In the genomic region with DNA sequence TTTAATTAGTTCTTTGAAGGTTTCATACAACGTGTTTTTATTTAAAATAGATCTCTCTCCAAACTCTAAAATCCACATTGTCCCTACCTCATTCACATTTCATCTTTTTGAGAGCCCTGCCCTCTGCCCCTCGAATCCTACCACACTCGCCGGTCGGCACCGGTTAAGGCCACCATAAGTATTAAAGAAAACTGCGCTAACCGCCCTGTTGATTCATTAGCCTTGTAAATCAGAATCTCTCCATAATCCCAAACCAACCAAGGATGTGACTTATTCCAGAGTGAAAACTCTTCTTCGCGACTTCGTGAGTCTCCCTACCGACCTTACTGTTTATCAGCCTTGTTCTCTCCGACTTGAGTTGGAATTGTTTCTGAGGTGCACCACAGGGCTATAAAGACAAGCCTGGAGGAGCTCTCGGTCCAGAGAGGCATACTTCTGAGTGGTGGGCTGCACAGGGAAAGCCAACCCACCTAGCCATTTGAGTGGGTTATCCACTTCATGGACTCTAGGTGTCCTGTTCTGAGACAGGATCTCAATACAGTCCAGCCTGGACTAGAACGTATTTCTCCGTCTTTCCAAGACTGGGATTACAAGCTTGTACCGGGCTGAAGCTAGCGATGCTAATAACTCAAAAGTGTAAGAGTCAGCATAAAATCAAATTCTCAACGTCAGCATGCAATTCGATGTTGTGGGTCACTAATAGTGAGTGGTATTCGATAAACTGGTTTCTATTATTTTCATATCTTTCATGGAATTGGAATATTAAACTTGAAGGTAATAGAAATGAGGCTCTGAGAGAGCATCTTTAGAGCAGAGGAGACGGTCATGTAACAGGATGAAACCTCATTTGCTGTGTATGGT, we compare ENCODE assay signal across 8 mouse cellular contexts. TPM values are rescaled to one million over a fixed set of nuclear protein-coding genes. Genes with fewer than 3 reads are reported as not detected.
DNase-seq lines count a peak whose midpoint lies in the region; ATAC-seq and TF ChIP-seq lines count a peak whose summit lies in the region.

No protein-coding gene starts in this region.

- H3K4me1 ChIP-seq in kidney, embryonic 15.5 days: peaks cover 19% of the 10 kb centered on the region
- H3K4me1 ChIP-seq in ES-E14 (ENCODE audit: control insufficient read depth in 2 of 2, insufficient read depth in 2 of 2, low read length in 2 of 2, poor library complexity in 1 of 2): peaks cover 2% of the 10 kb centered on the region in 2 experiments; a peak in 1 of 4 replicates
- peaks cover 26% of the 10 kb centered on the region for H3K4me1 ChIP-seq in forebrain, embryonic 10.5 days
- peaks cover 9% of the 10 kb centered on the region; the same call in 1 of the 2 replicates for H3K4me1 ChIP-seq in intestine, embryonic 16.5 days (ENCODE audit: control insufficient read depth, insufficient read depth, low read length)

- H3K27ac ChIP-seq in kidney, embryonic 15.5 days: peak overlapping the region; percentile 59
- no peak overlapping the region; the same call in 1 of the 2 replicates for H3K27ac ChIP-seq in ES-E14 (ENCODE audit: insufficient read depth, low read depth, low read length, poor library complexity, severe bottlenecking)
- peak overlapping the region; percentile 95 for H3K27ac ChIP-seq in forebrain, embryonic 10.5 days
- no peak overlapping the region for H3K27ac ChIP-seq in intestine, embryonic 16.5 days (ENCODE audit: low read length)

- no peak for ATAC-seq in kidney, embryonic 15.5 days (replicated peaks; ENCODE audit: low FRiP score)
- ATAC-seq in intestine, embryonic 16.5 days: peak; percentile 39; the same call in 1 of the 2 replicates

- WGBS in kidney, embryonic 15.5 days: 27% methylated on average over 22 of the region's 22 CpGs
- 28% methylated on average over 22 of the region's 22 CpGs for WGBS in forebrain, embryonic 10.5 days
- WGBS in intestine, embryonic 16.5 days: 27% methylated on average over 22 of the region's 22 CpGs

- H3K36me3 ChIP-seq in kidney, embryonic 15.5 days: peaks cover 38% of the 10 kb centered on the region
- peaks cover 16% of the 10 kb centered on the region for H3K36me3 ChIP-seq in ES-E14 (ENCODE audit: control insufficient read depth, insufficient read depth, low read length, poor library complexity, severe bottlenecking)
- peaks cover 44% of the 10 kb centered on the region for H3K36me3 ChIP-seq in forebrain, embryonic 10.5 days (replicated peaks)
- 0 out of 2 replicates have a peak, but pooled peaks cover 6% of the 10 kb centered on the region for H3K36me3 ChIP-seq in intestine, embryonic 16.5 days (ENCODE audit: control insufficient read depth, insufficient read depth, low read length)

- H3K9ac ChIP-seq in kidney, embryonic 15.5 days: peak overlapping the region; percentile 91
- H3K9ac ChIP-seq in ES-E14 (ENCODE audit: insufficient read depth, low read depth, low read length, poor library complexity, severe bottlenecking): peak overlapping the region; percentile 83
- H3K9ac ChIP-seq in intestine, embryonic 16.5 days (ENCODE audit: low read depth, low read length): peak overlapping the region; percentile 68

- peak overlapping the region; percentile 82 for H3K4me2 ChIP-seq in kidney, embryonic 15.5 days
- peak overlapping the region; percentile 83 for H3K4me2 ChIP-seq in intestine, embryonic 16.5 days (ENCODE audit: low read depth, low read length)

- no peaks in the 10 kb centered on the region for H3K27me3 ChIP-seq in kidney, embryonic 15.5 days
- no peaks in the 10 kb centered on the region for H3K27me3 ChIP-seq in forebrain, embryonic 10.5 days (ENCODE audit: poor library complexity, severe bottlenecking)
- H3K27me3 ChIP-seq in intestine, embryonic 16.5 days (replicated peaks; ENCODE audit: control insufficient read depth, insufficient read depth, low read length): no peaks in the 10 kb centered on the region

- no peak for DNase-seq in kidney, adult 11 months
- DNase-seq in ES-E14 (ENCODE audit: low read depth, low spot score): no peak
- no peak for DNase-seq in forebrain, embryonic 10.5 days (ENCODE audit: extremely low spot score, low spot score)
- peak; percentile 22 for DNase-seq in naive thymus-derived CD4-positive, alpha-beta T cell, adult 2 months (ENCODE audit: low read depth)
- no peak for DNase-seq in left cerebral cortex, postnatal 25 days (ENCODE audit: low spot score in 2 of 2)
- DNase-seq in layer of hippocampus, adult 8-10 months (ENCODE audit: low spot score in 2 of 2): no peak

- H3K4me3 ChIP-seq in kidney, embryonic 15.5 days (replicated peaks): peak overlapping the region; percentile 92
- peak overlapping the region; percentile 78 to 91 for H3K4me3 ChIP-seq in ES-E14 (ENCODE audit: insufficient read depth in 1 of 2, low read depth in 1 of 2, low read length in 2 of 2, poor library complexity in 1 of 2, severe bottlenecking in 1 of 2)
- peak overlapping the region; percentile 100 for H3K4me3 ChIP-seq in forebrain, embryonic 10.5 days
- peak overlapping the region; percentile 95 for H3K4me3 ChIP-seq in intestine, embryonic 16.5 days (ENCODE audit: low read length)

- in situ Hi-C loops in ES-E14 (cut with MboI; ENCODE audit: low sequenced_read_pairs in 2 of 2, unreplicated experiment in 2 of 2): no loop called here

- intact Hi-C loops in left cerebral cortex, postnatal 25 days (cut with DNase I): loop anchor here (2.0 kb wide), 1 partner anchor 355 kb away; the partner anchor contains the start of genes Cox15 and Cutc

- no peaks in the 10 kb centered on the region for H3K9me3 ChIP-seq in kidney, embryonic 15.5 days (replicated peaks)
- no peaks in the 10 kb centered on the region for H3K9me3 ChIP-seq in ES-E14 (ENCODE audit: control insufficient read depth, insufficient read depth, low read depth, low read length)
- H3K9me3 ChIP-seq in forebrain, embryonic 10.5 days: no peaks in the 10 kb centered on the region
- no peaks in the 10 kb centered on the region for H3K9me3 ChIP-seq in intestine, embryonic 16.5 days (ENCODE audit: control insufficient read depth, low read length)

TF ChIP-seq in ES-E14, 5 proteins besides CTCF, POLR2A, EP300 and RAD21:
- peak; percentile 56; the same call in 1 of the 2 replicates for TF ChIP-seq MAFK (IDR thresholded peaks at IDR 0.05; ENCODE audit: insufficient read depth, low read depth, low read length)
- TF ChIP-seq ZNF384 (IDR thresholded peaks at IDR 0.05; ENCODE audit: low read depth, low read length): no peak

RNA-seq across cellular contexts. Expression of gene Chuk, which starts 0.6 kb away (rescaled TPM):
- polyA plus RNA-seq in kidney, embryonic 15.5 days (2015; fragmentation: Nextera tagmentation; extraction: Ambion mirVana): 47.7 and 48.4 TPM in 2 replicates
- total RNA-seq in ES-E14 (2012; rRNA removed): 52.9 and 57.4 TPM in 2 replicates
- 45.4 and 48.6 TPM in 2 replicates for polyA plus RNA-seq in forebrain, embryonic 10.5 days (2016; fragmentation: Nextera tagmentation; extraction: Ambion mirVana)
- 40.0 and 40.2 TPM in 2 replicates for polyA plus RNA-seq in intestine, embryonic 16.5 days (2015; fragmentation: Nextera tagmentation; extraction: Ambion mirVana)
- total RNA-seq in left cerebral cortex, postnatal 25 days (2021): 10 to 100 TPM; 42.2 to 54.8 TPM
- total RNA-seq in layer of hippocampus, adult 8-10 months (2022): 10 to 100 TPM; 42.6 to 64.1 (median 51.9) TPM

RNA-seq across cellular contexts. Expression of gene Cwf19l1, which starts 27.8 kb away (rescaled TPM):
- polyA plus RNA-seq in kidney, embryonic 15.5 days (2015; fragmentation: Nextera tagmentation; extraction: Ambion mirVana): 31.0 and 34.2 TPM in 2 replicates
- 17.9 and 18.6 TPM in 2 replicates for total RNA-seq in ES-E14 (2012; rRNA removed)
- polyA plus RNA-seq in forebrain, embryonic 10.5 days (2016; fragmentation: Nextera tagmentation; extraction: Ambion mirVana): 44.1 and 44.3 TPM in 2 replicates
- 27.3 and 28.2 TPM in 2 replicates for polyA plus RNA-seq in intestine, embryonic 16.5 days (2015; fragmentation: Nextera tagmentation; extraction: Ambion mirVana)
- total RNA-seq in left cerebral cortex, postnatal 25 days (2021): 10 to 100 TPM; 17.5 to 18.2 TPM
- total RNA-seq in layer of hippocampus, adult 8-10 months (2022): 10 to 100 TPM; 19.1 to 21.2 (median 19.9) TPM

RNA-seq across cellular contexts. Expression of gene Erlin1, which starts 38.3 kb away (rescaled TPM):
- polyA plus RNA-seq in kidney, embryonic 15.5 days (2015; fragmentation: Nextera tagmentation; extraction: Ambion mirVana): 46.5 and 51.4 TPM in 2 replicates
- 20.9 and 22.7 TPM in 2 replicates for total RNA-seq in ES-E14 (2012; rRNA removed)
- polyA plus RNA-seq in forebrain, embryonic 10.5 days (2016; fragmentation: Nextera tagmentation; extraction: Ambion mirVana): 21.3 and 26.3 TPM in 2 replicates
- polyA plus RNA-seq in intestine, embryonic 16.5 days (2015; fragmentation: Nextera tagmentation; extraction: Ambion mirVana): 43.9 and 45.3 TPM in 2 replicates
- 10 to 100 TPM; 21.4 to 25.5 TPM for total RNA-seq in left cerebral cortex, postnatal 25 days (2021)
- total RNA-seq in layer of hippocampus, adult 8-10 months (2022): 10 to 100 TPM; 21.3 to 25.8 (median 23.0) TPM

RNA-seq across cellular contexts. Expression of gene Bloc1s2, which starts 38.4 kb away (rescaled TPM):
- polyA plus RNA-seq in kidney, embryonic 15.5 days (2015; fragmentation: Nextera tagmentation; extraction: Ambion mirVana): 87.4 and 93.7 TPM in 2 replicates
- total RNA-seq in ES-E14 (2012; rRNA removed): 77.2 and 80.5 TPM in 2 replicates
- 101 and 102 TPM in 2 replicates for polyA plus RNA-seq in forebrain, embryonic 10.5 days (2016; fragmentation: Nextera tagmentation; extraction: Ambion mirVana)
- polyA plus RNA-seq in intestine, embryonic 16.5 days (2015; fragmentation: Nextera tagmentation; extraction: Ambion mirVana): 84.5 and 90.9 TPM in 2 replicates
- 10 to 100 TPM; 62.9 to 65.0 TPM for total RNA-seq in left cerebral cortex, postnatal 25 days (2021)
- total RNA-seq in layer of hippocampus, adult 8-10 months (2022): 10 to 100 TPM; 55.5 to 72.3 (median 59.8) TPM

Comparison
In these comparisons a context has a peak if more than half of its experiments do, and no peak if none do; other contexts are left out.
1. H3K27ac ChIP-seq: peak in kidney, embryonic 15.5 days (single experiment) and forebrain, embryonic 10.5 days (single experiment); none in ES-E14 (single experiment) and intestine, embryonic 16.5 days (single experiment).
2. Peak in every context shown above with its lines, with median percentiles within 50 percentile points of each other: H3K4me3 ChIP-seq and H3K9ac ChIP-seq.